Mouse (Mus musculus) brain, embryonic 14.5 days (tissue): ENCODE measurements around the gene Hist4h4.

Experiments used
- CTCF ChIP-seq: fragments of 200-500 bp; IDR thresholded peaks from 2 replicates; pipeline ENCODE4 v1.5.1; 2012; ENCODE audit warnings: inconsistent platforms, mild to moderate bottlenecking, moderate library complexity, borderline replicate concordance; ENCODE audit not compliant: insufficient read depth, insufficient read length; ENCODE audit errors: extremely low read depth
- POLR2A ChIP-seq: fragments of 200-500 bp; IDR thresholded peaks from 2 replicates; pipeline ENCODE4 v1.6.1; 2012; ENCODE audit warnings: mild to moderate bottlenecking, inconsistent platforms, borderline replicate concordance; ENCODE audit not compliant: poor library complexity, insufficient read depth, insufficient read length, severe bottlenecking; ENCODE audit errors: extremely low read depth

DNA sequence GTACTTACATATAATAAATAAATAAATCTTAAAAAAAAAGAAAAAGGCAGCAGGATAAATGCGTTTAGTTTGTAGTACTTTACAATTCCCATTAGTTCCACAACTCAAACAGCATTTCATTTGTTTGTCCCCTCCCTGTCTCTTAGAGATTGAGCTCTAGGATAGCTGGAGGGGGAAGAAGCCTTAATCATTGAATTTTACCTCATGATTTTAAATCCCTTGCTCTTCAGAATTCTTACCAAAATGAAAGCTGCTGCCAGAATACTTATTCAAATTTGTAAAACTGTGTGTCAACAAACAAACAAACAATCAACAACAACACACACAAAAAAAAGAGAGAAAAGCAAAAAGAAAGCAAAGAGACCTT is 1.2 kb upstream of the Hist4h4 start:
- no peak for TF ChIP-seq POLR2A
- no peak for TF ChIP-seq CTCF
